Mouse (Mus musculus) kidney, adult 2 months (tissue): ENCODE data around the gene Slc27a3.

ENCODE experiments used
- CTCF ChIP-seq: fragments of 200-500 bp; conservative IDR thresholded peaks from 2 replicates; pipeline ENCODE4 v1.5.1; 2011; ENCODE audit warnings: low read depth, mild to moderate bottlenecking, control low read depth, low read length, moderate library complexity, mixed read lengths; ENCODE audit not compliant: insufficient read depth, insufficient read length
- POLR2A ChIP-seq: fragments of 200-500 bp; IDR thresholded peaks from one replicate; pipeline ENCODE4 v1.6.1; 2011; ENCODE audit warnings: low read depth, low read length, control low read depth

- TF ChIP-seq POLR2A (no peak), CTCF (no peak)
Observed at GRCm38 (mm10) chr3:90369041-90369440, 20.7 kb downstream of the Slc27a3 start.
